Mouse (Mus musculus): Measurements from ENCODE around the gene Jpt2. TPM values are rescaled to one million over a fixed set of nuclear protein-coding genes. Genes with fewer than 3 reads are reported as not detected.

Jpt2 gene
- polyA plus RNA-seq, 1 experiment: 220 TPM

GRCm38 (mm10) chr17:24898041-24898854, 62.2 kb downstream of the Jpt2 start:
- H3K9me3 ChIP-seq (replicated peaks; ENCODE audit: control insufficient read depth, insufficient read depth, low read length, poor library complexity, severe bottlenecking): no peaks in the 10 kb centered on the region
- H3K27me3 ChIP-seq (ENCODE audit: control insufficient read depth, insufficient read depth, low read length, poor library complexity, severe bottlenecking): no peaks in the 10 kb centered on the region
- TF ChIP-seq EP300 (IDR thresholded peaks at IDR 0.05; ENCODE audit: insufficient read depth, low read depth, low read length) (no peak), POLR2A (IDR thresholded peaks at IDR 0.05; ENCODE audit: insufficient read depth, low read length) (no peak), CTCF (IDR thresholded peaks at IDR 0.05; ENCODE audit: low read depth, low read length) (no peak)
- H3K27ac ChIP-seq (ENCODE audit: insufficient read depth, low read length): no peak overlapping the region
- H3K4me3 ChIP-seq (ENCODE audit: low read depth, low read length): no peak overlapping the region
- no peak overlapping the region for H3K9ac ChIP-seq (ENCODE audit: low read depth, poor library complexity, severe bottlenecking)
- H3K36me3 ChIP-seq (ENCODE audit: control insufficient read depth, insufficient read depth, low read length, poor library complexity, severe bottlenecking): peaks cover 8% of the 10 kb centered on the region; the same call in 1 of the 2 replicates
- no peaks in the 10 kb centered on the region for H3K4me1 ChIP-seq (ENCODE audit: control insufficient read depth, insufficient read depth, low read length)

DNA sequence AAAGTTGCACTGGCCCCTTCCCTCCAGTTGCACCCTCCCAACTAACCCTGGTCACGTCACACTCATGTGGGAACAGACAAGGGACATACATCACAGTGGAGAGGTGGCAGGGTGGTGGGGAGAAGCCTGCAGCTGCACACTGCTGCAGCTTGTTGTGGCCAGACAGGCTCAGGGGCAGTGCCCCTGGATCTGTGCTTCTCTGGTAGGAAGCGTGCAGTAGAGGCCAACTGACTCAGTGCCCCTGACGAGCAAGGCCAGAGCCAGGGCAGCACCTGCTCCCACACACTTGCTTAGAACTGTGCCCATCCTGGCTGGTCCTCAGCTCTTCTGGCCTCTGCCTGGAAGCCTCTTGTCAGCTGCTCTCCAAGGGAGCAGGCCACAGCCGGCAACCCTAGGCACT, 62.9 kb downstream of the Jpt2 start:
- no peak for TF ChIP-seq POLR2A (IDR thresholded peaks at IDR 0.05; ENCODE audit: insufficient read depth, low read length)
- TF ChIP-seq CTCF (IDR thresholded peaks at IDR 0.05; ENCODE audit: low read depth, low read length): no peak
- no peak for TF ChIP-seq EP300 (IDR thresholded peaks at IDR 0.05; ENCODE audit: insufficient read depth, low read depth, low read length)
- Histone ChIP-seq H3K36me3 (ENCODE audit: control insufficient read depth, insufficient read depth, low read length, poor library complexity, severe bottlenecking) (peaks cover 8% of the 10 kb centered on the region; the same call in 1 of the 2 replicates), H3K9me3 (replicated peaks; ENCODE audit: control insufficient read depth, insufficient read depth, low read length, poor library complexity, severe bottlenecking) (no peaks in the 10 kb centered on the region), H3K9ac (ENCODE audit: low read depth, poor library complexity, severe bottlenecking) (no peak overlapping the region), H3K4me1 (ENCODE audit: control insufficient read depth, insufficient read depth, low read length) (no peaks in the 10 kb centered on the region), H3K4me3 (ENCODE audit: low read depth, low read length) (no peak overlapping the region), H3K27ac (ENCODE audit: insufficient read depth, low read length) (no peak overlapping the region), H3K27me3 (ENCODE audit: control insufficient read depth, insufficient read depth, low read length, poor library complexity, severe bottlenecking) (no peaks in the 10 kb centered on the region)

GRCm38 (mm10) chr17:24896993-24897269, 63.6 kb downstream of the Jpt2 start:
- TF ChIP-seq EP300 (IDR thresholded peaks at IDR 0.05; ENCODE audit: insufficient read depth, low read depth, low read length) (no peak), CTCF (IDR thresholded peaks at IDR 0.05; ENCODE audit: low read depth, low read length) (no peak), POLR2A (IDR thresholded peaks at IDR 0.05; ENCODE audit: insufficient read depth, low read length) (no peak)
- Histone ChIP-seq H3K27ac (ENCODE audit: insufficient read depth, low read length) (peak overlapping the region; percentile 69; the same call in 1 of the 2 replicates), H3K9ac (ENCODE audit: low read depth, poor library complexity, severe bottlenecking) (peak overlapping the region; percentile 68), H3K27me3 (ENCODE audit: control insufficient read depth, insufficient read depth, low read length, poor library complexity, severe bottlenecking) (no peaks in the 10 kb centered on the region), H3K4me3 (ENCODE audit: low read depth, low read length) (peak overlapping the region; percentile 92), H3K4me1 (ENCODE audit: control insufficient read depth, insufficient read depth, low read length) (no peaks in the 10 kb centered on the region), H3K36me3 (ENCODE audit: control insufficient read depth, insufficient read depth, low read length, poor library complexity, severe bottlenecking) (peaks cover 8% of the 10 kb centered on the region; the same call in 1 of the 2 replicates), H3K9me3 (replicated peaks; ENCODE audit: control insufficient read depth, insufficient read depth, low read length, poor library complexity, severe bottlenecking) (no peaks in the 10 kb centered on the region)

DNA sequence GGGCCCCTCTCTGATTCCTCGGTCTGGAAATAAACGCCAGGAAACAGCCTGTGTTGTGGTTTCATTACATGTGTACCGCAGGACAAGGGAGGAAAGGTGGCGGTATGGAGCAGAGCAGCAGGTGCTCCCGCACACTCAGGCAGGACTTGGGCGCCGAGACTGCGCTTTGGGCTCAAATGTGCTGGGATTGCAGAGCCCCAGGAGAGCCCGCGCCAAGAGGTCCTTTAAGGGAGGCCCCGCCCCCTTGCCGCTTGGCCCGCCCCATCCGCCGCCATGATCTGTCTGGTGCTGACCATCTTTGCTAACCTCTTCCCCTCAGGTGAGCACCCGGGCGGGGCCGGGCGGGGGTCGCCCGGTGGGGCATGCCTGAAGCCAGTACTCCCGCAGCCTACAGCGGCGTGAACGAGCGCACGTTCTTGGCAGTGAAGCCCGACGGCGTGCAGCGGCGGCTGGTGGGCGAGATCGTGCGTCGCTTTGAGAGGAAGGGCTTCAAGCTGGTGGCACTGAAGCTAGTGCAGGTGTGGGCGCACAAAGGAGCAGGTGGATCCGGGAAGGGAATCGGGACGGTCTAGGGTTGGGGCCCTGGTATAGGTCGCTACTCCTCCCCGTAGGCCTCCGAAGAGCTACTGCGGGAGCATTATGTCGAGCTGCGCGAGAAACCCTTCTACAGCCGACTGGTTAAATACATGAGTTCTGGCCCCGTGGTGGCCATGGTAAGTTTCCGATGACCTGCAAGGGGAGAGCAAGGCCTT, 64.1 kb downstream of the Jpt2 start, which contains the start of gene Nme3:
Gene Nme3 (plus strand): TSS at position 260 of the 752 bp plus-strand sequence.
- no peaks in the 10 kb centered on the region for H3K9me3 ChIP-seq (replicated peaks; ENCODE audit: control insufficient read depth, insufficient read depth, low read length, poor library complexity, severe bottlenecking)
- H3K4me3 ChIP-seq (ENCODE audit: low read depth, low read length): peak within 1 kb of the TSS; percentile 92
- H3K27me3 ChIP-seq (ENCODE audit: control insufficient read depth, insufficient read depth, low read length, poor library complexity, severe bottlenecking): no peaks in the 10 kb centered on the region
- no peaks in the 10 kb centered on the region for H3K4me1 ChIP-seq (ENCODE audit: control insufficient read depth, insufficient read depth, low read length)
- peaks cover 3% of the 10 kb centered on the region; the same call in 1 of the 2 replicates for H3K36me3 ChIP-seq (ENCODE audit: control insufficient read depth, insufficient read depth, low read length, poor library complexity, severe bottlenecking)
- H3K27ac ChIP-seq (ENCODE audit: insufficient read depth, low read length): peak within 1 kb of the TSS; percentile 69
- TF ChIP-seq EP300 (IDR thresholded peaks at IDR 0.05; ENCODE audit: insufficient read depth, low read depth, low read length): 0 out of 2 replicates have a peak, but pooled peaks have one; percentile 5
- peak; percentile 19 for TF ChIP-seq POLR2A (IDR thresholded peaks at IDR 0.05; ENCODE audit: insufficient read depth, low read length)
- no peak for TF ChIP-seq CTCF (IDR thresholded peaks at IDR 0.05; ENCODE audit: low read depth, low read length)
- H3K9ac ChIP-seq (ENCODE audit: low read depth, poor library complexity, severe bottlenecking): peak within 1 kb of the TSS; percentile 68

DNA sequence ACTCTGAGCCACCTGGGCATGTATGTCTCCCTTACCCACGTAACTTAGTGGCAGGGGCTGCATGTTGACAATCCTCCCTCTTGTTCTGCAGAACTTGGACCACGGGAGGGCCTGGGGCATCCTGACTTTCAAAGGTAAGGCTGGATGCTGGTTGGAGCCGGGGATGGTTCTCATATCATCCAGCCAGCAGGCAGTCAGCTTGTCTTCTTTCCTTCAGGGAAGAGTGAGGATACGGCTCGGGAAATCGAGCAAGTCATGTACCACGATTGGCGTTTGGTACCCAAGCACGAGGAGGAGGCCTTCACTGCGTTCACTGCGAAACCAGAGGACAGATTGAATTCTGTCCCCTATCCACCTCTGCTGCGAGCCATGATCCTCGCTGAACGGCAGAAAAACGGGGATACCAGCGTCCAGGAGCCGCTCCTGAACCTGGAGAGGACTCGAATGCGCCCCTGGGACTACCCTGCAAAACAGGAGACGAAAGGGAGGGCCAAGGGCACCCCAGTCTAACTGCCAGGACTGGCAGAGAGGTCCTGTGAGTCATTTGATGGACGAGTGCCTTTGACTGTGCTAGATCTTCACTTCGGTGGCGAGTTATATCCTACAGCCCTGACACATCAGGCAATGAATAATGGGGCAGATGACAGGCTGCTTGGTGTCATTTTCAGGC, 64.8 kb downstream of the Jpt2 start:
- Histone ChIP-seq H3K36me3 (ENCODE audit: control insufficient read depth, insufficient read depth, low read length, poor library complexity, severe bottlenecking) (peaks cover under 1% of the 10 kb centered on the region; the same call in 1 of the 2 replicates), H3K27me3 (ENCODE audit: control insufficient read depth, insufficient read depth, low read length, poor library complexity, severe bottlenecking) (no peaks in the 10 kb centered on the region), H3K27ac (ENCODE audit: insufficient read depth, low read length) (no peak overlapping the region; the same call in 1 of the 2 replicates), H3K9ac (ENCODE audit: low read depth, poor library complexity, severe bottlenecking) (peak overlapping the region; percentile 68), H3K9me3 (replicated peaks; ENCODE audit: control insufficient read depth, insufficient read depth, low read length, poor library complexity, severe bottlenecking) (no peaks in the 10 kb centered on the region), H3K4me3 (ENCODE audit: low read depth, low read length) (peak overlapping the region; percentile 77), H3K4me1 (ENCODE audit: control insufficient read depth, insufficient read depth, low read length) (no peaks in the 10 kb centered on the region)
- TF ChIP-seq CTCF (IDR thresholded peaks at IDR 0.05; ENCODE audit: low read depth, low read length) (no peak), EP300 (IDR thresholded peaks at IDR 0.05; ENCODE audit: insufficient read depth, low read depth, low read length) (no peak), POLR2A (IDR thresholded peaks at IDR 0.05; ENCODE audit: insufficient read depth, low read length) (no peak)

All from ES-Bruce4 (cell line).